Mouse (Mus musculus): Measurements from ENCODE around the gene Lrrc66. TPM values are rescaled to one million over a fixed set of nuclear protein-coding genes. Genes with fewer than 3 reads are reported as not detected.
A peak's percentile ranks its signal among the peaks of the same experiment; 100 is the strongest.

The Lrrc66 gene
- not detected for total RNA-seq (2021)
- long read RNA-seq, experiment 1, result 0 reads
- long read RNA-seq, experiment 2, result 0 reads

GRCm38 (mm10) chr5:73632291-73632690, at the start of gene Lrrc66:
Lrrc66 (minus strand) TSS chr5:73632526.
- H3K27ac ChIP-seq, result no peak within 1 kb of the TSS
- no peak for TF ChIP-seq CTCF (IDR thresholded peaks at IDR 0.05)
- intact Hi-C loops (cut with DNase I), result loop anchor here (2.0 kb wide), 1 partner anchor 91 kb away; no protein-coding TSS in a partner anchor
- no peak for DNase-seq (ENCODE audit: extremely low spot score in 1 of 2, low spot score in 2 of 2)
- H3K4me3 ChIP-seq, result no peak within 1 kb of the TSS

- peak overlapping the region; percentile 30 for H3K4me3 ChIP-seq
- intact Hi-C loops (cut with DNase I), result no loop called here
- no peak overlapping the region for H3K27ac ChIP-seq
- DNase-seq (ENCODE audit: extremely low spot score in 1 of 2, low spot score in 2 of 2), result no peak
- no peak; the same call in 1 of the 2 replicates for TF ChIP-seq CTCF (IDR thresholded peaks at IDR 0.05)
Measured at GRCm38 (mm10) chr5:73676626-73677025, 44.3 kb upstream of the Lrrc66 start.

GRCm38 (mm10) chr5:73675604-73676003, 43.3 kb upstream of the Lrrc66 start:
- DNase-seq (ENCODE audit: extremely low spot score in 1 of 2, low spot score in 2 of 2), result no peak
- no peak overlapping the region for H3K4me3 ChIP-seq
- no peak overlapping the region for H3K27ac ChIP-seq
- intact Hi-C loops (cut with DNase I), result no loop called here
- no peak for TF ChIP-seq CTCF (IDR thresholded peaks at IDR 0.05)

GRCm38 (mm10) chr5:73669386-73669785, 37.1 kb upstream of the Lrrc66 start:
- no peak for TF ChIP-seq CTCF (IDR thresholded peaks at IDR 0.05)
- intact Hi-C loops (cut with DNase I), result no loop called here
- no peak for DNase-seq (ENCODE audit: extremely low spot score in 1 of 2, low spot score in 2 of 2)
- H3K4me3 ChIP-seq, result no peak overlapping the region
- no peak overlapping the region for H3K27ac ChIP-seq

- intact Hi-C loops (cut with DNase I), result no loop called here
- no peak overlapping the region for H3K4me3 ChIP-seq
- H3K27ac ChIP-seq, result no peak overlapping the region
- no peak for TF ChIP-seq CTCF (IDR thresholded peaks at IDR 0.05)
- no peak for DNase-seq (ENCODE audit: extremely low spot score in 1 of 2, low spot score in 2 of 2)
Measured at GRCm38 (mm10) chr5:73667877-73668276, 35.6 kb upstream of the Lrrc66 start.

- no peak overlapping the region for H3K27ac ChIP-seq
- DNase-seq (ENCODE audit: extremely low spot score in 1 of 2, low spot score in 2 of 2), result no peak
- TF ChIP-seq CTCF (IDR thresholded peaks at IDR 0.05), result no peak
- intact Hi-C loops (cut with DNase I), result no loop called here
- no peak overlapping the region for H3K4me3 ChIP-seq
Measured at GRCm38 (mm10) chr5:73666695-73667094, 34.4 kb upstream of the Lrrc66 start.

- Histone ChIP-seq H3K27ac (no peak overlapping the region), H3K4me3 (no peak overlapping the region)
- no peak for TF ChIP-seq CTCF (IDR thresholded peaks at IDR 0.05)
- DNase-seq (ENCODE audit: extremely low spot score in 1 of 2, low spot score in 2 of 2), result no peak
- intact Hi-C loops (cut with DNase I), result loop anchor here (10.0 kb wide), 1 partner anchor 1433 kb away; no protein-coding TSS in a partner anchor
Measured at GRCm38 (mm10) chr5:73651855-73652201, 19.5 kb upstream of the Lrrc66 start.

- no peak for DNase-seq (ENCODE audit: extremely low spot score in 1 of 2, low spot score in 2 of 2)
- Histone ChIP-seq H3K27ac (no peak within 1 kb of the TSS), H3K4me3 (peak within 1 kb of the TSS; percentile 41)
- TF ChIP-seq CTCF (IDR thresholded peaks at IDR 0.05), result no peak
- intact Hi-C loops (cut with DNase I), result loop anchor here (10.0 kb wide), 1 partner anchor 1434 kb away; no protein-coding TSS in a partner anchor
Measured at GRCm38 (mm10) chr5:73651061-73651854, 18.9 kb upstream of the Lrrc66 start, which contains the start of gene Spata18. Spata18 (plus strand) TSS chr5:73651379.

GRCm38 (mm10) chr5:73650365-73650964, 18.1 kb upstream of the Lrrc66 start:
- H3K27ac ChIP-seq, result no peak overlapping the region
- H3K4me3 ChIP-seq, result peak overlapping the region; percentile 41
- intact Hi-C loops (cut with DNase I), result loop anchor here (10.0 kb wide), 1 partner anchor 1434 kb away; no protein-coding TSS in a partner anchor
- TF ChIP-seq CTCF (IDR thresholded peaks at IDR 0.05), result no peak
- DNase-seq (ENCODE audit: extremely low spot score in 1 of 2, low spot score in 2 of 2), result peak in 1 of 2 experiments; percentile 35

GRCm38 (mm10) chr5:73647261-73647900, 15.1 kb upstream of the Lrrc66 start, which contains the start of gene Sgcb:
Sgcb (minus strand) TSS chr5:73647790.
- no peak for TF ChIP-seq CTCF (IDR thresholded peaks at IDR 0.05)
- H3K27ac ChIP-seq, result peak within 1 kb of the TSS; percentile 88
- intact Hi-C loops (cut with DNase I), result no loop called here
- DNase-seq (ENCODE audit: extremely low spot score in 1 of 2, low spot score in 2 of 2), result peak; percentile 85 to 88
- peak within 1 kb of the TSS; percentile 86 for H3K4me3 ChIP-seq

- intact Hi-C loops (cut with DNase I), result loop anchor here (5.0 kb wide), 1 partner anchor 760 kb away; no protein-coding TSS in a partner anchor
- DNase-seq (ENCODE audit: extremely low spot score in 1 of 2, low spot score in 2 of 2), result peak in 1 of 2 experiments; percentile 42
Measured at GRCm38 (mm10) chr5:73642091-73642490, 9.8 kb upstream of the Lrrc66 start.

More at GRCm38 (mm10) chr5:73642091-73642490, 9.8 kb upstream of the Lrrc66 start:
- TF ChIP-seq CTCF (IDR thresholded peaks at IDR 0.05), result peak; percentile 58
- Histone ChIP-seq H3K27ac (no peak overlapping the region), H3K4me3 (no peak overlapping the region)

Data from left cerebral cortex, adult 2 months (tissue).